Mouse (Mus musculus): ENCODE measurements around the gene Pln.

DNA sequence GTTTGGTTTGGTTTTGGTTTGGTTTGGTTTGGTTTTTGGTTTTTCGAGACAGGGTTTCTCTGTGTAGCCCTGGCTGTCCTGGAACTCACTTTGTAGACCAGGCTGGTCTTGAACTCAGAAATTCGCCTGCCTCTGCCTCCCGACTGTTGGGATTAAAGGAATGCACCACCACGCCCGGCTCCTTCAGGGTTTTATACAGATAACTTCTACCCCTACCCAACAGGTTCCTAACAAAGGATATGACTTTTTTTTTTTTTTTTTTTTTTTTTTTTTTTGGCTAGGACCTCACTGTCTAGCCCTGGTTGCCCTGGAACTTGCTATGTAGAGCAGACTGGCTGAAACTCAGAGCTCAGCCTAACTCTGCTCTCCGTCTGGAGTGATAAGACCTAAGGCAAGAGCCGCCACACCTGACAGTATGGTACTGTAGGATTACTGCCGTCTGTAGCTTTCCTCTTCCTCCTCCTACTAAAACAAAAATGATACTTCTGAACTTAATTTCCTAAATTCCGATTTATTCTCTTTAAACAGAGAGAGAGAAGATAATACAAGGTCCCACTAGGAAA is 4.8 kb downstream of the Pln start:
- no peak for TF ChIP-seq CTCF (IDR thresholded peaks at IDR 0.05; ENCODE audit: extremely low read depth, insufficient read depth, low read length)
- TF ChIP-seq POLR2A (IDR thresholded peaks at IDR 0.05; ENCODE audit: extremely low read depth, insufficient read depth, low read length) = no peak
